Mouse (Mus musculus): ENCODE results near the gene Eif5b.
"Not testable (repeated sequence)": the region's sequence is repeated elsewhere in the genome, so short reads cannot be mapped to it uniquely, and the experiment has no call there.

The Eif5b gene

DNA sequence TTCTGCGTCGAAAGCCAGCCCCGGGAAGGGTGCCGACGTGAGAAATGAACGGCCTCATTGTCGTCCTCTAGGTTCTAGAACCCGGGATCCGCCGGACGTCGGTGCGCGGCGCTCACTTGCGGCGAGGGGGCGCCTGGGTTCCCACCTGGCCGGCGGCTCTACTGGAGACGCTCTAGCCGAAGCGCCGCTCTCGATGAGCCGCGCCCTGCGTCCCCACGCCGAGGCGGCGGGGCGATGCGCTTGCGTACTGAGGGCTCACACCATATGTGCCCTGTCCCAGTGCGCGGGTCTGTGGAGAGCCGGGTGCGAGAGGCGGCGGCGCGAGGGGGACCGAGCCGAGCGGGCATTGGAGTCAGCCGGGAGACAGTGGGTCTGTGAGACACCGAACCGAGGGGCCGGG, at the start of gene Eif5b, which contains the start of gene Txndc9:
Gene Eif5b (plus strand): TSS at position 144 of the 400 bp plus-strand sequence.
Gene Txndc9 (minus strand): TSS at position 27 of the 400 bp plus-strand sequence.
- DNase-seq (ENCODE audit: low spot score) = peak; percentile 96

DNA sequence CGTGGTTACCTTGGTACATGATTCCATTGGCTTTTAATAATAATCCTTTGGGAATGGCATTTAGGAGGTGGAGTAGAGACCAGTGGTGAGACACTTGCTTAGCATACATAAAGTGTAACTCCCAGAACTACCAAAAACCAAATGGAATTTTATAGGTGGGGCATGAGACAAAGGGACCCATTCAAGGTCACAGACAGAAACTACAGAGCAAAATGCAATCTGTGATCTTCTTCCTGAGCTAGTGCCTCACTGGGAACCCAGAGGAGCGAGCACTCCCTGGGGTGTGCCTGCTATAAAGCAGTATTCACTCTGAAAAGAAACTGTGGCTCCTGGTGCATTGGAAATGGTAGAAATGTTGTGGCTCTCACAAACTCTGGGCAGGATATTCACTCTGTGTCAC, 48.9 kb upstream of the Eif5b start:
- DNase-seq (ENCODE audit: low spot score) = no peak

DNA sequence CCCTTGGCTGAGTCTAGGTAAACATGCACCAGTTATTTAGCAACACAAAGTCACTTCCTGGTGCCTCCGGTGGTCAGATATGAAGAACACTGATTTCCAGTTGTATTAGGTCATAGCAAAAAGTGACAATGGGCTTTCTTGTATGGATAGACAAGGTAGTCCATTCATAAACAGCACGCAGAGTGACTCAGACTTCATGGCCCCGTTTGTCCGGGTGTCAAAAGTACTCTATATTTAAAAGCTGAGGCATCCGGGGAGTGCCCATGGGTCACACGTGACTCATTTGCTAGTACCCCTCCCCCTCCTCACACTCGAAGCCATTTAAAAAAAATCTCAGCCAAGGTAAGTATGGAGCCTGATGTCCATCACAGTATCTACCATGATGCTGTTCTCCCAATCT, 43.0 kb upstream of the Eif5b start:
- no peak for DNase-seq (ENCODE audit: low spot score)

- no peak for DNase-seq (ENCODE audit: low spot score)
These were observed 42.6 kb upstream of the Eif5b start for GRCm38 (mm10) chr1:37955251-37955650.

GRCm38 (mm10) chr1:37956690-37957431, 40.9 kb upstream of the Eif5b start:
- peak; percentile 21 for DNase-seq (ENCODE audit: low spot score)

GRCm38 (mm10) chr1:37957659-37958058, 40.2 kb upstream of the Eif5b start, which contains the start of gene Lyg1:
Gene Lyg1 (minus strand): TSS chr1:37957759.
- no peak for DNase-seq (ENCODE audit: low spot score)

DNA sequence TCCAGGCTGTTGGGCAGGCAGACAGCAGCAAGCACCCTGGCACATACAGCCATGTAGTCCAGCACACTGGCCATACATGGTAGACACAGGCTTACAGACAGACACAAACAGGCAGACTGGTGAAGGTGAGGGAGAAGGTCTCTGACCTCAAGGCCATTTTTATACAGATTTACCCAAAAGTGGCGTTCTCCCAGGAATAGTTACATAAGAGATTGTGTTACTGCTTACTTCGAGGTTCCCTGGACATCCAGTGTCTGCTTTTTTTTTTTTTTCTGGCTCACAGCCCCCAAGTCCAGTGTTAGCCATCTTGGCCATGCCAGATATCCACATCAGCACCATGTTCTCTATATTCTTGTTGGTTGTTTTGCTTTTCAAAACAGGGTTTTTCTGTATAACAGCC, 39.3 kb upstream of the Eif5b start:
- DNase-seq (ENCODE audit: low spot score) = no peak

DNA sequence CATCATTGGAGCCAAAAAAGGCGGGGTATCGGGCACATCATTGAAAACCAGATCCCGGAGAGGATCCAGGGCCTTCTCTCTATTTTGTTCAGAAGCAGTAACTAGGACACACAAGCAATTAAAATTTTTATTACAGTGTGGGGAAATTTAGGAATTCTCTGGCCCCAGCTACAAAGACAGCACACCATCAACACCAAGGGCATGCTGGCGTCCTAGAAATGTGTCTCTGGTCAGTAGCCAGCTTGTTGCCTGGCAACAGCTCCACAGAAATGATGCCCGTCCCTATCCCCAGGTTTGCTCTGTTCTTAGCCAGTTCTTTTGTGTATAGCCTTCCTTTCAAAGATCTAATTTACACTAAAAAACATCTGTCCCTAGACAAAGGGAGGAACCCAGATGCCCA, 38.3 kb upstream of the Eif5b start:
- no peak for DNase-seq (ENCODE audit: low spot score)

DNA sequence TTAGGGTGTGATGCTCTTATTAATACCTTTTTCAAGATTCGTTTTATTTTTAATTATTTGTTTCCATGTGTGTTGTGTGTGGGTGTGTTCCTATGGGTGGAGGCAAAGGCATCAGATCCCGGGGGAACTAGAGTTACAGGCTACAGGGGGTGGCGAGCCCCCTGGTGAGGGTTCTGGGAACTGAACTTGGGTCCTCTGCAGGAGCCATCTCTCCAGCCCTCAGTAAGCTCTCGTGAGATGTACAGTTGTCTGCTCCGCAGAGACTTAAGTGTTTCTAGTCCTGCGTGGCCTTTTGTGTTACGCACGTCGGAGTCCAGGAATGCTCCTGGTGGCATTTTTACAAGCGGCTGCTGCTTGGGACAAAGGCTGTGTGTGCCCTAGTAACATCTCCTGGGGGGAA, 32.2 kb upstream of the Eif5b start:
- no peak for DNase-seq (ENCODE audit: low spot score)

GRCm38 (mm10) chr1:37968746-37969145, 29.1 kb upstream of the Eif5b start:
- no peak for DNase-seq (ENCODE audit: low spot score)

GRCm38 (mm10) chr1:37971520-37971919, 26.3 kb upstream of the Eif5b start:
- DNase-seq (ENCODE audit: low spot score) = no peak

- not testable (repeated sequence) for DNase-seq (ENCODE audit: low spot score)
These were observed 21.1 kb upstream of the Eif5b start for GRCm38 (mm10) chr1:37976666-37977065.

DNA sequence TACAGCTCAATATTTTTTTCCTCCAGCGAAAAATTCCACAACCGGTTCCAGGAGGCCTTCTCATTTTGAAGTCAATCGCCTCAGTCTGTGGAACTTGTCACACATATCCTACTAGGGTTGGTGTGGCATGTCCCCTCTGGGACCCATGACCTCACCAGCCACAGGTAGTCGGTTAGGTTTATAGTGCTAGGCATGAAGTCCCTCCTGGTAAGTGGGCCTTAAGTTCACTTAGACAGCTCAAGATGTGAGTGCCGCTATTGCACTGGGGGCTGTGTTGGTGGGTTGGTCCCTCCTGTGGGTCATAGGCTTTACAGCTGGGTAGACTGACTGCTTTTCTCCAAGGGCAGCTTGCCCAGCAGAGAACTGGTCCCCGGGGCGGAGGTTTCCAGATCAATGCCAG, 20.5 kb upstream of the Eif5b start:
- no peak for DNase-seq (ENCODE audit: low spot score)

DNA sequence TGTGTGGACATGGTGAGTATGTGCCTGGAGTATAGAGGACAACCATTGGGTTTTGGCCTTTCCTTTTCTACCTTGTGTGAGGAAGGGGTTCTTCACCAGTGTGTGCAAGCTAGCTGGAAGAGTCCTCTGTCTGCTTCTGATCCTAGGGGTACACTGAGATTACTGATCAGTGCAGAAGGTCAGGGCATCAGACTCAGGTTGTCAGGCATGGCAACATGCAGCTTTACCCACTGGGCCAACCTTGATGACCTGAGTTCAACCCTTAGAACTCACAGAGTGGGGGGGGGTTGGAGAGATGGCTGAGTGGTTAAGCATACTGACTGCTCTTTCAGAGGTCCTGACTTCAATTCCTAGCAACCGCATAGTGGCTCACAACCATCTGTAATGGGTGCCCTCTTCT, 13.5 kb upstream of the Eif5b start:
- no peak for DNase-seq (ENCODE audit: low spot score)

DNA sequence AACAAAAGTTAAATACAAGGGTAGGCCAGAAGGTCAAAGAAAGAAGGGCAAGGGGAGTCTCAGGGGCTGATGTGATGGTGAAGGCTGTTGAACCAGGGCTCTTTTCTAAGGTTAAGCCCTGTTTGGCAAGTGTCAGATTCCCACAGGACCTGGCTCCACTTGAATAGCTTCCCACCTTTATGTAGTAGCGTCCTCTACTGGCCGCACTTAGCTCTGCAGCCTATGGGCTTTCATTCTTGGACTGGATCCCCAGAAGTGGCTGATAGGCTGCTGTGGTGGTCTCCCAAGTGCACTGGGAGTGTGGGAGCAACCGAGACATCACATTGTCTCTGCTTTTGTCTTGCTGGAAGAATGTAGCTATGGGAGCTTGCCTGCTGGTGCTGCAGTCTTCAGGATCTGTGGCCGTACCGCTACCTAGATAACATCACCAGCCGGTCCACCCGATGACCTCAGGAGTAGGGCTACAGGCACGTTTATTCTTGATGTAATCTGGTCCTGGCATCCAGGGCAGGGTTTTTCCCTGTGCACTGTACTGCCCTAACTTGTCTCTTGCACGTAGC, 12.0 kb upstream of the Eif5b start:
- DNase-seq (ENCODE audit: low spot score) = peak; percentile 21

DNA sequence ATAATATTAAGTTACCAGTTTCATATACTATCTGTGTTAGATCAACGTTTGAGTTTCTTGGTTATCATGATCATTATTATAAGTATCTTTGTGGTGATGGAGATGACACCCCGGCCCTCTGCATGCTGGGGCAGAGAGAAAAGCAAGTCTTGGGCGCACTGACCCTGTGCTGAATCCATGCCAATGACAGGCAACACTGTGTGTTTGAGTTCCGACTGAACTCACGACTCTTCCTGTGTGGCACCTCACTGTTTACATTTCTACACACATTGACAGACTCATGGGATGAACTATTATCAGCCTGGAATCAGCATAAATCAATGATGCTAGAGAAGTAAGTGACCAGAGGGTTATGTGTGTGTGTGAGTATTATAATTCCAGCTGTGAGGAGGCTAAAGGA, 10.0 kb upstream of the Eif5b start:
- DNase-seq (ENCODE audit: low spot score) = no peak

DNA sequence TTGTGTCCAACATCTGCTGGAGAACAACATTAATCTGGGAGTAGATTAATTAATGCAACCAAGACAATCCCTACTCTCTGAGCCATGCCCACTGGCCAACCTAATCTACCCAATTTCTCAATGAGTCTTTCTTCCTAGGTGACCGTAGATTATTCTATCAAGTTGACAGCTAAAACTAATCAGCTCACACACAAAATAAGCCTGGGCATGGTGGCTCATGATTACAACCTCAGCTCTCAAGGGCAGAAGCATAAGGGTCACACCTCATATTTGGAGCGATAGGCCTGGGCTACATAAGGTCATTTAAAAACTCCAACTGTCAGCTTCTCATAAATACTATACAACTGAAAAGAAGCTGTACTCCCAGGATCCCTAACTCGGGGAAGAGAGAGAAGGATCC, 1.6 kb upstream of the Eif5b start:
- no peak for DNase-seq (ENCODE audit: low spot score)

DNA sequence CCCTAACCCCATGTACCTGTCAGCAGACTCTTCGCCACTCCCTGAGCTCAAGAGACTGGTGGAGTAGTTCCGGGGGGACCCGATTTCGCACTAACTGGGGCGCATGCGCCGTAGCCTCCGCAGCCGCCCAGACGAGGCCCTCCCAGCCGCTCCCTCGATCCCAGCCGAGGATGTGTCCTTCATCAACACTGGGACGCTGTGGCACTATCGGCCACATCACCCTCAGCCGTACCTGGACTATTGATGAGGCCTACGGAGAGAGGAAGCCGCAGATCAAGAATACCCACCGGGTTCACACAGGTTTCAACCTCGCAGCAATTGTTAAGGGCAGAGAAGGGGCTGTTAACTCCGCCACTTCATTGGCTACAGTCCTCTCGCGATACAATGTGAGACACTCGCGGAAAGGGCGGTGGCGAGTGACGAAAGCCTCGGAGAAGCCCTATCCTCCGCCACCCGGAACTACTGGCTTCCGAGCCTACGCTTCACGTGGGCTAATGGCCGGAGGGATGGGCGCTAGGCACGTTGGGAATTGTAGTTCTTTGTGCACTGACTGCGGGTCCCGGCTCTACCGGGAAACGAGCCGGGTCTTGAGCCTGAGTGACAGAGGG, 829 bp upstream of the Eif5b start:
- peak; percentile 98 for DNase-seq (ENCODE audit: low spot score)

DNA sequence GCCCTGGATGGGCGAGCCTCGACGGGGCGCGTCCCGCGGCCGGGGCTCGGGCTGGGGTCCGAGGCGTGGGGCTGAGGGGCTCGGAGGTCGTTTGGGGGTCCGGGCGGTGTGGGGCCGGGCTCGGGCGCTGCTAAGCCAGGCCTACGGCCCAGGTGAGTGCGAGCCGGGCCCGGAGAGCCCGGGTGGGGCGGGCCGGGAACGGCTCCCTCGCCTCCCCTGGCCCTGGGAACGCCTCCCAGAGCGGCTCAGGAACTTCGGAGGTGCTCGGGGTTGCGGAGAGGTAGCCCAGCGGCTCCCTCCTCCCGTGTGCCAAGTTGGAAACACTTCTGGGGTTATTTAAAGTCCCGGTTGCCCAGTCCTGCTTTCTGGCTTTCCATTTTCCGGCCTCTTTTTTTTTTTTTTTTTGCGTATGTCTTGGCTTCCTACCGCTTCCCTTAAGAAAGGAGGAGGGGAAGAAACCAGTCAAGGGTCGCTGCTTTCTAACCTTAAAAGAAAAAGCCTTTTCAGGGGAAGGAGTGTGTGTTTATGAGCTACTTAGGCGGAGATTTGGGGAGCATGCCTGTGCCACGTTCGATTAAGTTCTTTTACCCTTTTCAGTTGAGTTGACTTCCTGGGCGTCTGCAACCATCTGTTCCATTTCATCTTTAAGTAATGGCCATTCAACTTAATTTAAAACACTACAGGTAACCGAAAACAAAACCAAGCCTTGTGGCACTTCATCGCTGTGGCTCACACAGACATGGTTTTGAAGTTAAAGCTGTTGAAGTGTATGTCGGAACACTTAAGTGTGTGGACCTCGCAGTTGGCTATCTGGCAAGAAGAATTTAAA, 775 bp downstream of the Eif5b start:
- no peak for DNase-seq (ENCODE audit: low spot score)

GRCm38 (mm10) chr1:37999552-37999951, 1.7 kb downstream of the Eif5b start:
- no peak for DNase-seq (ENCODE audit: low spot score)

- DNase-seq (ENCODE audit: low spot score) = no peak
These were observed 3.0 kb downstream of the Eif5b start for GRCm38 (mm10) chr1:38000844-38001243.

GRCm38 (mm10) chr1:38001956-38002355, 4.1 kb downstream of the Eif5b start:
- no peak for DNase-seq (ENCODE audit: low spot score)

DNA sequence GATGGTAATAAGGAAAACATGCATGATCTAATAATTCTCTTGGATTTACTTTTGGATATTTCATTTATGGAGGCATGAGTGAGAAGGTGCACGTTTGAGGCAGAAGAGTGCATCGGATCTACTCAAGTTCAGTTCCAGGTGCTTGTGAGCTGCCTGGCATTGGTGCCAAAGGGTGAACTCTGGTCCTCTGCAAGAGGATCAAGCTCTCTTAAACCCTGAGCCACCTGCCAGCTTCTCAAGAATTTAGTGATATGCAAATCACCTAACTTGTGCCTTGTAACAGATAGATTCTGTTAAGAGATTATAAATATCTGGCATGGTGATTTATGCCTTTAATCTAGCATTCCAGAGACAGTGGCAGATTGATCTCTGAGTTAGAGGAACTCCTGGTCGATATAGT, 5.2 kb downstream of the Eif5b start:
- no peak for DNase-seq (ENCODE audit: low spot score)

All from testis, postnatal 14 days (tissue).